Mouse (Mus musculus) liver, embryonic 13.5 days (tissue): Measurements from ENCODE around the gene Chil5. TPM values are rescaled to one million over a fixed set of nuclear protein-coding genes. Genes with fewer than 3 reads are reported as not detected.
"Not testable (repeated sequence)": the region's sequence is repeated elsewhere in the genome, so short reads cannot be mapped to it uniquely, and the experiment has no call there.

Source experiments
- ATAC-seq: fragments of 200-750 bp; cut with Nextera tagmentation; 2 replicates; pipeline ENCODE4 v1.8.0; 2017; ENCODE audit warnings: low read depth, mild to moderate bottlenecking, moderate number of reproducible peaks, moderate library complexity
- DNase-seq: peaks from one replicate; pipeline ENCODE4 v3.0.0; 2022
- H3K27ac ChIP-seq: fragments of 300-500 bp; sonication (generic); 2 replicates; pipeline ENCODE4 v1.5.1; 2015; ENCODE audit warnings: moderate library complexity, mild to moderate bottlenecking, inconsistent platforms
- H3K27me3 ChIP-seq: fragments of 300-500 bp; sonication (generic); 2 replicates; pipeline ENCODE4 v1.6.1; 2015; ENCODE audit warnings: mild to moderate bottlenecking, inconsistent platforms
- H3K36me3 ChIP-seq: fragments of 300-500 bp; sonication (generic); 2 replicates; pipeline ENCODE4 v1.6.1; 2015; ENCODE audit warnings: mild to moderate bottlenecking, inconsistent platforms
- H3K4me1 ChIP-seq: fragments of 300-500 bp; sonication (generic); replicated peaks from 2 replicates; pipeline ENCODE4 v1.6.1; 2015; ENCODE audit warnings: inconsistent platforms
- H3K4me2 ChIP-seq: fragments of 300-500 bp; sonication (generic); 2 replicates; pipeline ENCODE4 v1.6.1; 2015; ENCODE audit warnings: inconsistent platforms, mild to moderate bottlenecking, moderate library complexity
- H3K4me3 ChIP-seq: fragments of 300-500 bp; sonication (generic); replicated peaks from 2 replicates; pipeline ENCODE4 v1.5.1; 2015; ENCODE audit warnings: mild to moderate bottlenecking, inconsistent platforms
- H3K9ac ChIP-seq: fragments of 300-500 bp; sonication (generic); 2 replicates; pipeline ENCODE4 v1.6.1; 2015; ENCODE audit warnings: mild to moderate bottlenecking, inconsistent platforms
- H3K9me3 ChIP-seq: fragments of 300-500 bp; sonication (generic); replicated peaks from 2 replicates; pipeline ENCODE4 v1.6.1; 2016; ENCODE audit warnings: inconsistent platforms
- WGBS: fragments of 180-500 bp; shearing (Covaris S2); methylation state at CpG from one replicate; pipeline ENCODE4 v1.1.7; 2015; ENCODE audit not compliant: insufficient replicate concordance; 5-methylcytosine and 5-hydroxymethylcytosine counted together
- polyA plus RNA-seq: library from polyadenylated mRNA; unstranded; fragments of >200 nt; fragmentation: Nextera tagmentation; extraction: Ambion mirVana; gene quantifications from 2 replicates; pipeline ENCODE4 v1.2.1, GENCODE M21; 2015

Gene Chil5
- polyA plus RNA-seq: 0.08 TPM in 1 of 2 replicates, not detected in the other

GRCm38 (mm10) chr3:106032781-106033180, at the start of gene Chil5:
Gene Chil5, minus strand, starts transcription at chr3:106032814.
- 66% methylated on average over 1 of the region's 1 CpGs for WGBS
- no peak for DNase-seq
- ATAC-seq: no peak
- Histone ChIP-seq H3K9me3 (no peaks in the 10 kb centered on the region), H3K27me3 (no peaks in the 10 kb centered on the region), H3K9ac (no peak within 1 kb of the TSS), H3K4me2 (no peak within 1 kb of the TSS), H3K36me3 (no peaks in the 10 kb centered on the region), H3K4me1 (no peaks in the 10 kb centered on the region), H3K4me3 (no peak within 1 kb of the TSS), H3K27ac (no peak within 1 kb of the TSS)

- no peak for ATAC-seq
- Histone ChIP-seq H3K9ac (no peak overlapping the region), H3K4me2 (no peak overlapping the region), H3K27ac (no peak overlapping the region), H3K4me3 (no peak overlapping the region), H3K36me3 (no peaks in the 10 kb centered on the region), H3K9me3 (no peaks in the 10 kb centered on the region), H3K4me1 (no peaks in the 10 kb centered on the region), H3K27me3 (no peaks in the 10 kb centered on the region)
- DNase-seq: no peak
- 48% methylated on average over 1 of the region's 1 CpGs for WGBS
These were observed 42.2 kb upstream of the Chil5 start for GRCm38 (mm10) chr3:106074824-106075223.

GRCm38 (mm10) chr3:106070994-106071393, 38.4 kb upstream of the Chil5 start:
- Histone ChIP-seq H3K36me3 (no peaks in the 10 kb centered on the region), H3K9me3 (no peaks in the 10 kb centered on the region), H3K27ac (no peak overlapping the region), H3K9ac (no peak overlapping the region), H3K4me2 (no peak overlapping the region), H3K4me1 (no peaks in the 10 kb centered on the region), H3K27me3 (no peaks in the 10 kb centered on the region), H3K4me3 (no peak overlapping the region)
- 62% methylated on average over 2 of the region's 2 CpGs for WGBS
- ATAC-seq (no peak), DNase-seq (no peak)

GRCm38 (mm10) chr3:106067707-106068106, 35.1 kb upstream of the Chil5 start:
- H3K36me3 ChIP-seq, H3K9ac ChIP-seq, H3K9me3 ChIP-seq, ATAC-seq, H3K27me3 ChIP-seq, H3K4me1 ChIP-seq, H3K27ac ChIP-seq, DNase-seq, H3K4me3 ChIP-seq, H3K4me2 ChIP-seq: not testable (repeated sequence)
- 22% methylated on average over 5 of the region's 5 CpGs for WGBS

GRCm38 (mm10) chr3:106057966-106058365, 25.4 kb upstream of the Chil5 start:
- H3K4me2 ChIP-seq: no peak overlapping the region
- H3K27ac ChIP-seq: no peak overlapping the region
- WGBS: 56% methylated on average over 3 of the region's 3 CpGs
- no peak overlapping the region for H3K9ac ChIP-seq
- no peaks in the 10 kb centered on the region for H3K4me1 ChIP-seq
- H3K27me3 ChIP-seq: no peaks in the 10 kb centered on the region
- no peak for ATAC-seq
- no peak for DNase-seq
- H3K4me3 ChIP-seq: no peak overlapping the region
- no peaks in the 10 kb centered on the region for H3K9me3 ChIP-seq
- no peaks in the 10 kb centered on the region for H3K36me3 ChIP-seq

- Histone ChIP-seq H3K27me3 (no peaks in the 10 kb centered on the region), H3K9ac (no peak overlapping the region), H3K27ac (no peak overlapping the region), H3K4me2 (no peak overlapping the region), H3K4me3 (no peak overlapping the region), H3K36me3 (no peaks in the 10 kb centered on the region), H3K9me3 (no peaks in the 10 kb centered on the region), H3K4me1 (no peaks in the 10 kb centered on the region)
- no peak for ATAC-seq
- DNase-seq: no peak
- WGBS: 44% methylated on average over 18 of the region's 18 CpGs
These were observed 19.3 kb upstream of the Chil5 start for GRCm38 (mm10) chr3:106051896-106052295.

- ATAC-seq (no peak), DNase-seq (no peak)
- Histone ChIP-seq H3K9ac (no peak overlapping the region), H3K9me3 (no peaks in the 10 kb centered on the region), H3K36me3 (no peaks in the 10 kb centered on the region), H3K4me1 (no peaks in the 10 kb centered on the region), H3K4me3 (no peak overlapping the region), H3K4me2 (no peak overlapping the region), H3K27ac (no peak overlapping the region), H3K27me3 (no peaks in the 10 kb centered on the region)
- WGBS: 63% methylated on average over 2 of the region's 2 CpGs
These were observed 7.7 kb upstream of the Chil5 start for GRCm38 (mm10) chr3:106040306-106040705.

- Histone ChIP-seq H3K4me3 (no peak overlapping the region), H3K36me3 (no peaks in the 10 kb centered on the region), H3K4me1 (no peaks in the 10 kb centered on the region), H3K27me3 (no peaks in the 10 kb centered on the region), H3K27ac (no peak overlapping the region), H3K9ac (no peak overlapping the region), H3K4me2 (no peak overlapping the region), H3K9me3 (no peaks in the 10 kb centered on the region)
- ATAC-seq (no peak), DNase-seq (no peak)
- WGBS: 54% methylated on average over 2 of the region's 2 CpGs
These were observed 8.5 kb downstream of the Chil5 start for GRCm38 (mm10) chr3:106024135-106024534.

- H3K9me3 ChIP-seq: no peaks in the 10 kb centered on the region
- no peak overlapping the region for H3K4me3 ChIP-seq
- H3K27me3 ChIP-seq: no peaks in the 10 kb centered on the region
- DNase-seq: no peak
- no peak overlapping the region for H3K4me2 ChIP-seq
- H3K36me3 ChIP-seq: no peaks in the 10 kb centered on the region
- H3K4me1 ChIP-seq: no peaks in the 10 kb centered on the region
- H3K27ac ChIP-seq: no peak overlapping the region
- H3K9ac ChIP-seq: no peak overlapping the region
- no peak for ATAC-seq
These were observed 10.8 kb downstream of the Chil5 start for GRCm38 (mm10) chr3:106021840-106022239.

- H3K4me2 ChIP-seq: no peak within 1 kb of the TSS
- H3K4me1 ChIP-seq: no peaks in the 10 kb centered on the region
- H3K27me3 ChIP-seq: no peaks in the 10 kb centered on the region
- no peak within 1 kb of the TSS for H3K27ac ChIP-seq
- H3K9ac ChIP-seq: no peak within 1 kb of the TSS
- DNase-seq (no peak), ATAC-seq (no peak)
- 61% methylated on average over 2 of the region's 2 CpGs for WGBS
- no peaks in the 10 kb centered on the region for H3K9me3 ChIP-seq
- H3K36me3 ChIP-seq: no peaks in the 10 kb centered on the region
- H3K4me3 ChIP-seq: no peak within 1 kb of the TSS
These were observed 18.1 kb downstream of the Chil5 start, which contains the start of gene Pifo for GRCm38 (mm10) chr3:106014546-106014945. Gene Pifo, minus strand, starts transcription at chr3:106014646.

GRCm38 (mm10) chr3:106003360-106003759, 29.3 kb downstream of the Chil5 start:
- ATAC-seq, H3K9me3 ChIP-seq, H3K27me3 ChIP-seq, H3K4me2 ChIP-seq, H3K27ac ChIP-seq, H3K9ac ChIP-seq, H3K4me1 ChIP-seq, H3K36me3 ChIP-seq, H3K4me3 ChIP-seq, DNase-seq: not testable (repeated sequence)
- 53% methylated on average over 10 of the region's 10 CpGs for WGBS

GRCm38 (mm10) chr3:106001416-106002370, 30.9 kb downstream of the Chil5 start:
- peak; percentile 45; the same call in 1 of the 2 replicates for ATAC-seq
- Histone ChIP-seq H3K36me3 (no peaks in the 10 kb centered on the region), H3K27ac (no peak overlapping the region), H3K4me2 (no peak overlapping the region), H3K9ac (no peak overlapping the region), H3K27me3 (no peaks in the 10 kb centered on the region), H3K4me3 (no peak overlapping the region), H3K4me1 (no peaks in the 10 kb centered on the region), H3K9me3 (no peaks in the 10 kb centered on the region)
- DNase-seq: no peak
- 19% methylated on average over 17 of the region's 17 CpGs for WGBS
